Mouse (Mus musculus): ENCODE data around the gene Tsnax.

- TF ChIP-seq CHD1 (IDR thresholded peaks at IDR 0.05; ENCODE audit: low read depth, low read length): no peak
- no peak for TF ChIP-seq ELF1 (IDR thresholded peaks at IDR 0.05; ENCODE audit: low read depth, low read length)
- TF ChIP-seq TAL1 (IDR thresholded peaks at IDR 0.05; ENCODE audit: low read length): no peak
- no peak for TF ChIP-seq EP300 (IDR thresholded peaks at IDR 0.05; ENCODE audit: low read depth in 1 of 2, low read length in 2 of 2)
- TF ChIP-seq POLR2AphosphoS5 (IDR thresholded peaks at IDR 0.05; ENCODE audit: borderline replicate concordance, low read depth, low read length): no peak
- TF ChIP-seq CTCF (IDR thresholded peaks at IDR 0.05 in 2 of 3, conservative IDR thresholded peaks at IDR 0.05 in 1 of 3; ENCODE audit: control insufficient read depth in 1 of 3, insufficient read depth in 1 of 3, low read depth in 2 of 3, low read length in 3 of 3, poor library complexity in 1 of 3, severe bottlenecking in 1 of 3): peak; percentile 73 to 85 (median 84)
- TF ChIP-seq TBP (IDR thresholded peaks at IDR 0.05; ENCODE audit: low read depth, low read length): no peak
- TF ChIP-seq MAZ (IDR thresholded peaks at IDR 0.05; ENCODE audit: low read depth, low read length): no peak
- TF ChIP-seq POLR2A (IDR thresholded peaks at IDR 0.05; ENCODE audit: control insufficient read depth in 1 of 2, insufficient read depth in 1 of 2, low read depth in 1 of 2, low read length in 2 of 2, poor library complexity in 1 of 2): no peak
These were observed 39.2 kb downstream of the Tsnax start for GRCm38 (mm10) chr8:125052026-125052425.
